Mouse (Mus musculus): ENCODE data around the gene Hspb1.

GRCm38 (mm10) chr5:135917327-135918058 lies 29.8 kb downstream of the Hspb1 start:
- TF ChIP-seq CTCF (IDR thresholded peaks at IDR 0.05; ENCODE audit: low read depth, low read length) = peak; percentile 24
- TF ChIP-seq POLR2A (IDR thresholded peaks at IDR 0.05; ENCODE audit: insufficient read depth, low read length) = no peak

Measured in ES-Bruce4 (cell line).